Mouse (Mus musculus) bone marrow macrophage, adult 2 months (primary cell): ENCODE data around the gene Cyp26c1.

Source experiments
- CTCF ChIP-seq: IDR thresholded peaks from 2 replicates; pipeline ENCODE4 v1.5.1; 2012; ENCODE audit warnings: low read depth, mild to moderate bottlenecking, low read length, moderate library complexity
- POLR2A ChIP-seq: IDR thresholded peaks from 2 replicates; pipeline ENCODE4 v1.6.1; 2012; ENCODE audit warnings: mild to moderate bottlenecking, low read depth, low read length, borderline replicate concordance

DNA sequence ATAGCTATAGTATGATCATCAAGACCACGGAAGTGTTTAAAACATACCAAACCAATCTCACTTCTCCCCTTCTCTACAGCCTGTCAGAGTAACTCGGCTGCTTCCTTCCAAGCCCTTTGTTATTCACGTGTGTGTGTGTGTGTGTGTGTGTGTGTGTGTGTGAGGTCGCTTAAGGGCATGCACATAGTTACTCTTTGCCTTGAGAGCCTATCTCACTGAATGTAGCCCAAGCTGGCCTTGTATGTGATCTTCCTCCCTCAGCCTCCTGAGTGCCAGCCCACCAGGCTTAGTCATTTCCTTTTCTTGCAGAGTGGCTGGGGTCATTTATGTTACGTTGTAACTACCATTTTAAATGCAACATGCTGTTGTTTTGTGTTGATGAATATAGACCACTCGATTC is 20.1 kb upstream of the Cyp26c1 start:
- TF ChIP-seq CTCF (no peak), POLR2A (no peak)
